Mouse (Mus musculus): ENCODE data around the gene Cacng2. TPM values are rescaled to one million over a fixed set of nuclear protein-coding genes. Genes with fewer than 3 reads are reported as not detected.

The Cacng2 gene
- total RNA-seq (2023): not detected

DNA sequence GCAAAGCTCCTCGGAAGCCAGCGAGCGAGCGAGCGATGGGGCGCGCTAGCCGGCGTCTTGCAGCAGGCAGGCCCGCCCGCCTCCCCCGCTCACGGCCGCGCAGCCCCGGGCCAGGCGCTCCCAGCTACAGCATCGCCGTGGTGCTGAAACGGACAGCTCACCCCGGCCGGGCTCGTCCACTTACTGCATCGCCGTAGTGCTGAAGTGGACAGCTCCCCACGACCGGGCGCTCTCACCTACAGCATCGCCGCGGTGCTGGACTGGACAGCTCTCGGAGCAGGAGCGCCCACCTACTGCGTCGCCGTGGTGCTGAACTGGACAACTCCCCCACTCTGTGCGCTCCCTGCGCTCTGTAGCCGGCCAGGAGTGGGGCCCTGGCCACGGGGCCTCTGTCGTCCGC lies at the start of gene Cacng2:
Cacng2 (minus strand) TSS at position 325 of the 400 bp plus-strand sequence.

GRCm38 (mm10) chr15:77970470-77971292 lies 149.1 kb downstream of the Cacng2 start, which contains the start of gene Eif3d:
TSS of gene Eif3d (minus strand) at chr15:77970813.

DNA sequence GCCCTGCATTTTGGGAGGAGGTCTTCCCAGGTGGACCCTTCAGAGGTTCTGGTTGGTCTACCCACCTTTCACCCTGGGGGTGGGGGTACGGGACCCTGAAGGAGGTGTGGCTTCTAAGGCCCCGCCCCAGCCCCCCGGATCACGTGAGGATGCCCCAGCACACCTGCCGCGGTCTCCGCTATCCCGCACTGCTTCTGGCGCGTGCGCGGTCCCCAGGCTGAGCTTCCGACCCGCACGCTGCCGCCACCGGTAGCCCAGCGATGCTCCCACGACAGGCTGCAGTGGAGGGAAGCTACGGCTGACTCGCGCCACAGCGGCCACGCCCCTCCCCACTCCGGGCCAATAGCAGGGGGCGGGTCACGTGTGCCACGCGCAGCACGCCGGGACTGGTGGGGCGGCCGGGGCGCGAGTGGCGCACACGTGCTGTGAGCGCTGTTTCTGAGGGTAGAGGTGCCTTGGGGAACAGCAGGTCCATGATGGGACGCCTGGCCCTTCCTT lies 163.4 kb downstream of the Cacng2 start, which contains the start of gene Foxred2:
Foxred2 (minus strand) TSS at position 319 of the 498 bp plus-strand sequence.

Other genes with a start within 250 kb of the Cacng2 start
- gene Txn2, start 191.0 kb downstream of the Cacng2 start, total RNA-seq (2023): 74.1 TPM
- gene Foxred2, start 163.3 kb downstream of the Cacng2 start, total RNA-seq (2023): 5.3 TPM
- gene Eif3d, start 149.2 kb downstream of the Cacng2 start, total RNA-seq (2023): 153 TPM
- gene Ift27, start 54.1 kb upstream of the Cacng2 start, total RNA-seq (2023): 18.6 TPM
- gene Pvalb, start 86.4 kb upstream of the Cacng2 start, total RNA-seq (2023): not detected
- 48.1 TPM for gene Ncf4, start 124.8 kb upstream of the Cacng2 start, total RNA-seq (2023)
- gene Csf2rb2, start 185.7 kb upstream of the Cacng2 start, total RNA-seq (2023): 2.2 TPM
- gene Csf2rb, start 205.7 kb upstream of the Cacng2 start, total RNA-seq (2023): 7.1 TPM

Measured in CD4-positive naive resting alpha-beta T cell, adult 76 days (primary cell).